Mouse (Mus musculus): ENCODE measurements around the gene Foxp1.

Foxp1 gene

GRCm38 (mm10) chr6:99483556-99483955 lies 39.0 kb downstream of the Foxp1 start:
- no peak for DNase-seq

GRCm38 (mm10) chr6:99481568-99481967 lies 41.0 kb downstream of the Foxp1 start:
- DNase-seq: no peak

- no peak for DNase-seq
Observed at GRCm38 (mm10) chr6:99478873-99479650, 43.5 kb downstream of the Foxp1 start.

GRCm38 (mm10) chr6:99475040-99475439 lies 47.5 kb downstream of the Foxp1 start:
- DNase-seq: no peak

- no peak for DNase-seq
Observed at GRCm38 (mm10) chr6:99470906-99471305, 51.6 kb downstream of the Foxp1 start.

- no peak for DNase-seq
Observed at GRCm38 (mm10) chr6:99469134-99469834, 53.2 kb downstream of the Foxp1 start.

GRCm38 (mm10) chr6:99467831-99468230 lies 54.7 kb downstream of the Foxp1 start:
- no peak for DNase-seq

GRCm38 (mm10) chr6:99467109-99467508 lies 55.4 kb downstream of the Foxp1 start:
- DNase-seq: no peak

GRCm38 (mm10) chr6:99466354-99466753 lies 56.2 kb downstream of the Foxp1 start:
- DNase-seq: no peak

GRCm38 (mm10) chr6:99464449-99464848 lies 58.1 kb downstream of the Foxp1 start:
- no peak for DNase-seq

- DNase-seq: no peak
Observed at GRCm38 (mm10) chr6:99463906-99464305, 58.6 kb downstream of the Foxp1 start.

GRCm38 (mm10) chr6:99458775-99459174 lies 63.7 kb downstream of the Foxp1 start:
- no peak for DNase-seq

- DNase-seq: no peak
Observed at GRCm38 (mm10) chr6:99453763-99454520, 68.6 kb downstream of the Foxp1 start.

- no peak for DNase-seq
Observed at GRCm38 (mm10) chr6:99452638-99453185, 69.8 kb downstream of the Foxp1 start.

GRCm38 (mm10) chr6:99451479-99451878 lies 71.0 kb downstream of the Foxp1 start:
- no peak for DNase-seq

- DNase-seq: no peak
Observed at GRCm38 (mm10) chr6:99447447-99447846, 75.1 kb downstream of the Foxp1 start.

- DNase-seq: no peak
Observed at GRCm38 (mm10) chr6:99446801-99447415, 75.6 kb downstream of the Foxp1 start.

GRCm38 (mm10) chr6:99443460-99443859 lies 79.1 kb downstream of the Foxp1 start:
- no peak for DNase-seq

- no peak for DNase-seq
Observed at GRCm38 (mm10) chr6:99441100-99441499, 81.4 kb downstream of the Foxp1 start.

GRCm38 (mm10) chr6:99440606-99441005 lies 81.9 kb downstream of the Foxp1 start:
- DNase-seq: no peak

- peak; percentile 17 for DNase-seq
Observed at GRCm38 (mm10) chr6:99439878-99440361, 82.6 kb downstream of the Foxp1 start.

GRCm38 (mm10) chr6:99439214-99439877 lies 83.2 kb downstream of the Foxp1 start:
- no peak for DNase-seq

Measured in liver (tissue).